Mouse (Mus musculus) left cerebral cortex, postnatal 25 days (tissue): ENCODE data around the gene Cavin4. TPM values are rescaled to one million over a fixed set of nuclear protein-coding genes. Genes with fewer than 3 reads are reported as not detected.
"Not testable (repeated sequence)": the region's sequence is repeated elsewhere in the genome, so short reads cannot be mapped to it uniquely, and the experiment has no call there.

Experiments
- DNase-seq, 2 experiments: peaks; one replicate each; pipeline ENCODE4 v3.0.0; 2022; ENCODE audit warnings: low spot score in 2 of 2, mixed read lengths in 1 of 2
- intact Hi-C: fragments of 180-260 bp; cut with DNase I; formaldehyde crosslinking; loops from one replicate; pipeline ENCODE4 v1.15.1; 2025
- total RNA-seq, 2 experiments: library from RNA; stranded (reverse); gene quantifications; 2 replicates each; pipeline ENCODE4 v1.2.3; 2021

Gene Cavin4
- total RNA-seq, 2 experiments from 2014 or later, result 1.5 to 2.2 TPM

- intact Hi-C loops, result loop anchor here (5.0 kb wide), 1 partner anchor 74 kb away; the partner anchor contains the start of gene Tmeff1
- DNase-seq, result no peak
Observed at GRCm38 (mm10) chr4:48660619-48661575, 2.4 kb upstream of the Cavin4 start.

- DNase-seq, result no peak
- intact Hi-C loops, result loop anchor here (5.0 kb wide), 1 partner anchor 77 kb away; the partner anchor contains the start of gene Tmeff1
Observed at GRCm38 (mm10) chr4:48664021-48664420, 707 bp downstream of the Cavin4 start.

GRCm38 (mm10) chr4:48667279-48667678, 4.0 kb downstream of the Cavin4 start:
- intact Hi-C loops, result no loop called here
- no peak for DNase-seq

GRCm38 (mm10) chr4:48672915-48673314, 9.6 kb downstream of the Cavin4 start:
- intact Hi-C loops, result no loop called here
- no peak for DNase-seq

- DNase-seq, result no peak
- intact Hi-C loops, result no loop called here
Observed at GRCm38 (mm10) chr4:48674412-48674811, 11.1 kb downstream of the Cavin4 start.

- intact Hi-C loops, result no loop called here
- no peak for DNase-seq
Observed at GRCm38 (mm10) chr4:48676570-48677185, 13.4 kb downstream of the Cavin4 start.

- intact Hi-C loops, result no loop called here
- no peak for DNase-seq
Observed at GRCm38 (mm10) chr4:48677276-48677675, 14.0 kb downstream of the Cavin4 start.

- intact Hi-C loops, result no loop called here
Observed at GRCm38 (mm10) chr4:48677812-48678211, 14.5 kb downstream of the Cavin4 start.

GRCm38 (mm10) chr4:48678793-48679192, 15.5 kb downstream of the Cavin4 start:
- no peak for DNase-seq
- intact Hi-C loops, result no loop called here

More at GRCm38 (mm10) chr4:48677812-48678211, 14.5 kb downstream of the Cavin4 start:
- no peak for DNase-seq

GRCm38 (mm10) chr4:48679728-48680127, 16.4 kb downstream of the Cavin4 start:
- intact Hi-C loops, result loop anchor here (2.0 to 5.0 kb wide), 2 partner anchors 95 to 207 kb away; partner anchors contain the start of genes Tex10 and Tmeff1
- DNase-seq, result not testable (repeated sequence)

GRCm38 (mm10) chr4:48680214-48680613, 16.9 kb downstream of the Cavin4 start:
- intact Hi-C loops, result loop anchor here (2.0 to 5.0 kb wide), 2 partner anchors 95 to 208 kb away; partner anchors contain the start of genes Tex10 and Tmeff1

GRCm38 (mm10) chr4:48680648-48681343, 17.5 kb downstream of the Cavin4 start:
- peak; percentile 54 to 73 for DNase-seq
- intact Hi-C loops, result loop anchor here (2.0 to 5.0 kb wide), 2 partner anchors 96 to 208 kb away; partner anchors contain the start of genes Tex10 and Tmeff1

More at GRCm38 (mm10) chr4:48680214-48680613, 16.9 kb downstream of the Cavin4 start:
- no peak for DNase-seq

GRCm38 (mm10) chr4:48683126-48683525, 19.8 kb downstream of the Cavin4 start:
- intact Hi-C loops, result loop anchor here (5.0 kb wide), 1 partner anchor 211 kb away; the partner anchor contains the start of gene Tex10
- DNase-seq, result no peak

- intact Hi-C loops, result loop anchor here (5.0 kb wide), 1 partner anchor 211 kb away; the partner anchor contains the start of gene Tex10
Observed at GRCm38 (mm10) chr4:48683633-48684209, 20.4 kb downstream of the Cavin4 start.

GRCm38 (mm10) chr4:48684593-48685187, 21.4 kb downstream of the Cavin4 start:
- DNase-seq, result no peak
- intact Hi-C loops, result loop anchor here (5.0 kb wide), 1 partner anchor 212 kb away; the partner anchor contains the start of gene Tex10

More at GRCm38 (mm10) chr4:48683633-48684209, 20.4 kb downstream of the Cavin4 start:
- peak in 1 of 2 experiments; percentile 59 for DNase-seq

GRCm38 (mm10) chr4:48688148-48688547, 24.8 kb downstream of the Cavin4 start:
- peak in 1 of 2 experiments; percentile 64 for DNase-seq
- intact Hi-C loops, result no loop called here

GRCm38 (mm10) chr4:48690640-48691039, 27.3 kb downstream of the Cavin4 start:
- intact Hi-C loops, result loop anchor here (5.0 to 10.0 kb wide), 6 partner anchors 82 to 937 kb away; partner anchors contain the start of gene Plppr1
- DNase-seq, result peak; percentile 62 to 84

- intact Hi-C loops, result loop anchor here (5.0 to 10.0 kb wide), 6 partner anchors 80 to 935 kb away; partner anchors contain the start of gene Plppr1
- peak; percentile 69 to 78 for DNase-seq
Observed at GRCm38 (mm10) chr4:48691793-48692437, 28.6 kb downstream of the Cavin4 start.
